Mouse (Mus musculus) urinary bladder, postnatal 14 days (tissue): ENCODE measurements around the gene Btnl9.
"Not testable (repeated sequence)": the region's sequence is repeated elsewhere in the genome, so short reads cannot be mapped to it uniquely, and the experiment has no call there.

Experiments used
- DNase-seq: peaks from one replicate; pipeline ENCODE4 v3.0.0; 2021; ENCODE audit warnings: low spot score

Btnl9 gene

DNA sequence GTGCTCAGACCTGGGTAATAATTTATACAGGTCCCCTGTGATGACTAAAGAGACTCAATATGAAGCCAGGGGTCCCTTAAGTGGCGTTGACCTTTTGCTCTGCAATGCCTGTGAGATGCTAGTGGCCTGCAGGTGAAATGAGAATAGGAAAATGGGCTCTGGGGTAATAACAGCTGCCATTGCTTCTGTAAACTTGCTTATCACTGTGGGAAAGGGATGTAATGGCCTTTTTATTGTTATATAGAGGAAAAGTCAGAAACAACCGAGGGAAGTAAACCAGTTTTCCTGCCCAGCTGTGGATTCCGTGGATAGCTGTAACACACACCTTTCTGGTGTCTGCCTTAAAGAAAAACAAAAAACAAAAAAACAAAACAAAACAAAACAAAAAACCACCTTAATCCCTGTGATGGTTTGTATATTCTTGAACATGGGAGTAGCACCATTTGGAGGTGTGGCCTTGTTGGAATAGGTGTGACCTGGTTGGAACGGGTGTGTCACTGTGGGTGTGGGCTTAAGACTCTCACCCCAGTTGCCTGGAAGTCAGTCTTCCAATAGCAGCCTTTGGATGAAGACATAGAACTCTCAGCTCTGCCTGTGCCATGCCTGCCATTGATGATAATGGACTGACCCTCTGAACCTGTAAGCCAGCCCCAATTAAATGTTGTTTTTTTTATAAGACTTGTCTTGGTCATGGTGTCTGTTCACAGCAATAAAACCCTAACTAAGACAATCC, 10.7 kb downstream of the Btnl9 start:
- DNase-seq: not testable (repeated sequence)

DNA sequence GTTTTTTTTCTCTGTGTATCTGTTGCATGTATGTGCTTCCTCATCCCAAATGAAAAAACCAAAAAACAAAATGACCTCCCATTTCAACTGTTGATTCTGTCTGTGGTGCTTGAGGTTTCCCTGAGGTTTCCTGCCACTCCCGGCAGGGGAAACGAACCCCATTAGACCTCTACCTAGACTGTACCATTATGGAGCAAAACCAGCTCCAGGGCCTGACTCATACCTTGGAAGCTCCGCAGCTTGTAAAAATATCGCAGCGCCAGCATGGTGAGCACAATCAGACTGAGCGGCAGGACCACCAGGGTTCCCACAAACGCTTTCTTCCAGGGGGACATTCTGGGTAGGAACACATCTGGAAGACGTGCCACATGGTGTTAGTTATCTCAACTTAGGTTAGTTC, 11.6 kb downstream of the Btnl9 start:
- no peak for DNase-seq

DNA sequence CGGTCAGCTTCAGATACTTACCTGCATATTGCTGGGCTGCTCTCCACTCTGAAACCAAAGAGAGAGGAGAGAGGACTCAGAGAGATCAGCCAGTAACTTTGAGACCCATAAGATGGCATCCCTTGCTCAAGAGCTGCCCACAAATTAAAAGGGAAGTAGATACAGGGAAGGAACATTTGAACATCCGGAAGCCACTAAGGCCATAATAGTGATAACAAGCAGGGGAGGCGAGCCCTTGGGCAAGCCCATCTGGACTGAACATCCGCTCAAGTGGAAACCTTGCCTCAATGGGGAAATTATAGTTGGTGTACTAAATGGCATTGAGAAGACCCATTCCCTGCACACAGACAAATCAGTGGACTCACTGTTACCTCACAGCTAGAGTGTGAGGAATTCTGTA, 16.4 kb downstream of the Btnl9 start:
- DNase-seq: no peak

DNA sequence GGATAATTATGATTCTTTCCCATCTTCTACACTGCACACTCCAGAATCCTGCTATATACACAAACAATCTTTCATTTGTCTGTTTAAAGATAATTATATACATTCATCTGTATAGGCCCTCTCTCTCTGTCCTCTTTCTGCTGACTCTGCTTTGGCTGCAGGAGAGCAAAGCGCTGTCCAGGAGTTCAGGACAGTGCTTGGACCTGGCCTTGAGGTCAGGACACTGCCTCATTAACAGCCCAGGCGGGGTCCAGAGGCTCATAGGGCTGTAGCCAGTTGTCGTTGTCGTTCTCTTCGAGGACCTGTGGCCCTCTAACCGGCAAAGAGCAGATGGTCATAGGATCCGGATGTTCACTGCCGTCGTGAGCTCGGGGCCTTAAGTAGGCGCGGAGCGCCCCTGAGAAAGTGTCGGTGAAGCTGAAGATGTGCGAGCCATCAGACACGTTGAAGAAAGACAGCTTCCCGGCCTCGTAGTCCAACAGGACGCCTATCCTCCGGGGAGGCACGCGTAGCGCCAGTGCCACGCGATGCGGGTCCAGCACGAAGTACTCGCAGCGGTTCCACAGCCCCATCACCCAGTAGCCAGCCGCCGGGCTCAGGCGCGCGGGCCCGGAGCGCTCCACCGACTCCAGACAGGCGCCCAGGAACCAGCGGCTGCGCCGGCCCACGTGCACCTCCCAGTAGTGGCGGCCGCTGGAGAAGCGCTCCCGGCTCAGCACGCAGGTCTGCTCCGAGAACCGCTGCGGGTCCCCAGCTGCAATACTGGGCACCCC, 17.9 kb downstream of the Btnl9 start:
- DNase-seq: no peak

DNA sequence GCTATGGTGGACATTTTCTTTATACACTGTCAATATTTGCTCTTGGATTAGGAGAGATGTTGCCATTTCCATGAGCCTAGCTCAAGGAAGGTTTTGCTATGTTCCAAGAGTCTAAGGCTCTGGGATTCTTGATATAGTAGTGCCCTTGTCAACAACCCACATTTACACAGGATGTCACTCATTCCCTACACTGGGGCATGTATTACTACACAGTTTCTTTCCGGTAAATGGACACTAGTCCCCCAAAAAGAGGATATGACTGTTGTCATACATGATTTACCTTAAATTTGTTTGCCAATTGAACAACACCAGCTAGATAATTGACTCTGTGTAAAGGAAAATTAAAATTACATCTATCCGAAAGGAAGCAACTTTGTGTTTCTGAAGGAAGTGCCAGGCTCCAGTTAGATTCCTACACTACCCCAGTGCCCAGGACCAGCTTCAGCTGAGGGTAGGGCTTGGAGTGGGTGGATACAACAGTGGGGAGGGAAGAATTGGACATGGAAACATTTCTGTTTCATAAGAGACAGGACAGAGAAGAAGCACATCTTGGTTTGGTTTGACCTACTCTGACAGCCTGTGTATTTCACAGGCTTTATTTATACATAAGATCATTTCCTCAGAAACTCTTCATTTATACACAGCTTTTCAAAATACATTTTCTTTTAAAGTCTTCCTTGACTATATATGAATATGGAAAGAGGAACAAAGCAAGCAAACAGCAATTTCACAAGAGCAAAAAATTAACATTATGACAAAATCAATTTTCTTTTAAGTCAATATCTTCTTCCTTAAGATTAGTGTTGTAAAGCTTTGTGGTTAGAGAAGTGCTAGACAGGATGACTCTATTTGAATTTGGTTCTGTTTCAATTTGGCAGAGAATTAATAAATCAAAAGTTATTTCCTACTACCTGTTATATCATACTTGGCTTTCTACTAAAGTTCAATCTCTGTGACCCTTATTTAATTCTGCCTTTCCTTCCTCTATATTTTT, 29.8 kb downstream of the Btnl9 start:
- no peak for DNase-seq

DNA sequence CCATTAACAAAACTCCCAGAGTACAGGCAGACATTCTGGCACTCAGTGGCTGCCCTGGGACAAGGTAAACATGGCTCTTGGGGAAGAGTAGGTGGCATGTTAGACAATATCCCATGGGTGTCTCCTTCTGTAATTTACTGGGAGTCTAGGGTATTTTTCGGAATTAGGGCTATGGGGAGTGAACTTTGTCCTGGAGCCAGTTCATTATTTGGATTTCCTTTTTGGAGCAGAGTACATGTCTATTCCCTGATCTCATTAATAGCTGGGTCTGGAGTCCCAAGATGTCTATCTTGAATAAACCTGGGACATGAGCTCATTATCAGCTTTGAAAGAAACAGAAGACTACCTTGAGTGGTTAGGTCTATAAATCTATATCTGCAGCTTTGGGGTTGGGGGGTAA, 32.9 kb downstream of the Btnl9 start, which contains the start of gene Olfr1394:
Olfr1394 (plus strand) TSS at position 301 of the 400 bp plus-strand sequence.
- DNase-seq: no peak

DNA sequence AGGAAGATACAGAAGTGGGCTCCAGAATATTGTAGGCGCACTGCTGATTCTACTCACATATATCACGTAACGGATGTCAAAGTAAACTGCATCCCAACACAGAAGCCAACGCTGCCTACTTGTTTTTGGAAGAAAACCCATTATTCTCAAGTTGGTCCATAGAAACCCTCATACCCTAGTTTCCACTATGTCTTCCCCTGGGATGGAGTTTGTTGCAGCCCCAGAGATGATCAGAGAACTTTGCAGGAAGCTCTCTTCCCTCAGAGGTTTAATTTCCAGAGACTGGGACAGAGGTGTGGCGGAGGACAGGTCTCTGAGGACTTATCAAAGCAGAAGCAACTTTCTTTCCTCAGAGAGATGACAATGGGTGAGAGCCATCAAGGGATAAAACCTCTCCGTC, 45.0 kb downstream of the Btnl9 start, which contains the start of gene Olfr1395:
Olfr1395 (plus strand) TSS at position 301 of the 400 bp plus-strand sequence.
- DNase-seq: no peak

DNA sequence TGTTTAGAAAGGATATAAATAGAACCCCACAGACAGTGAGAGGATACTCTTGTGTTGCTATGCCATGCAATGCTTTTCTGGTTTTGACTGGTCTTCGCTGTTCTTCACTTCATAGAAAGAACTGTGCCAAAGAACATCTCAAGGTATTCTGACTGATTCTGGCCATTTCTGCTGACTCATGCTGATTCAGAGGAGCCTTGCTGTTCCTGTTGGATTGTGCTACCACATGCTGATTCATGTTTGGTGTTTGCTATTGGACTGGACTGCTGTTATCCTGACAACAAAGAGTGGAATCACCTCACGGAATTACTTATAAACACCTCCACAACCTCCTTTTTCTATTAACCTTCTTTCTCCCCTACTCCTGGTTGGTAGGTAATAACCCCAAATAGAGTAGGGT, 62.8 kb downstream of the Btnl9 start:
- DNase-seq: no peak

DNA sequence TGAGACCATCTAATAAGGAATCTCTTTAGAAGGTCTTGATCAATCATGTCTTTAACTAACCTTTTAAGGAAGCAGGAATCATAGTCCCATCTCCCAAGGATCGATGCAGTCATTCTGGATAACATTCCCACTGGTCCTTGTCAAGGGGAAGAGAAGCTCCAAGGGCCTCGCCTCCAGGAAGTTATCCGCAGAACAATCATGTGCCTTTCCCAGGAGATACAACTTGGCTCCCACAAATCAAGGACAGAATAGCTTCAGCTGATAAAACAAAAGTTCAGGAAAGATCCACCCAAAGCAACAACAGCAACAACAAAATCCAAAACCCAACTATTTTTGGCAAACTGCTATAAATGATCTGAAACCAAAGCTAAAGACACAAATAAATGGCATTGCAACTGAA, 67.3 kb downstream of the Btnl9 start:
- DNase-seq: no peak
